Mouse (Mus musculus): ENCODE data around the gene Prdm15.

The Prdm15 gene

DNA sequence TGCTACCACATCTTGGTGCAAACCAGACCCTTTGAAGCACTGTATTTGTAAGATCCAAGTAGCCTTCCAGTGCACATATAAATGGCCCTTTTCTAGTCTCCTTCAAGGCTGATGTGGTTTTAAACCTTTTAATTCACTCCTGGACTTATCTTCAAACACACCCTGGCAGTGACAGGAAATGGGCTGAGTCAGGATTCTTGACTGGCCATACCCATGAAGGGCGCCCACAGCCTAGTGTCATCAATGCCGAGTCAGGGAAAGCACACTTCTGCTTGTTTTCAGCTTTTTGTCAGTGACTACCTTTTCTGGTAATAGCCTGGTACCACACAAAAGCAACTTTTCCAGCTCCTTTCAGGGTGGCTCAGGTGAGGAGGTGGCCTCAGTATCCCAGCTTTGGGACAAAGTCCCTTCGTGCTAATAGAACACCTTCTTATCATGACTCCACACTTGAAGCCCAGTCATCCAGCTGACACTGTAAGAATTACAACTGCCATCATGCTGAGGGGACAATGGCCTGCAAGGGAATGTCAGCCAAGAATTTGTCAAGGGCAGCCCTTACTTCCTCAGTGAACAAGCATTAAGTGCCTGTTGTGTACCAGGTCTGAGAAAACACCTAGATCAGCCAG, 99.2 kb downstream of the Prdm15 start:
- DNase-seq (ENCODE audit: low spot score in 2 of 2) = no peak

DNA sequence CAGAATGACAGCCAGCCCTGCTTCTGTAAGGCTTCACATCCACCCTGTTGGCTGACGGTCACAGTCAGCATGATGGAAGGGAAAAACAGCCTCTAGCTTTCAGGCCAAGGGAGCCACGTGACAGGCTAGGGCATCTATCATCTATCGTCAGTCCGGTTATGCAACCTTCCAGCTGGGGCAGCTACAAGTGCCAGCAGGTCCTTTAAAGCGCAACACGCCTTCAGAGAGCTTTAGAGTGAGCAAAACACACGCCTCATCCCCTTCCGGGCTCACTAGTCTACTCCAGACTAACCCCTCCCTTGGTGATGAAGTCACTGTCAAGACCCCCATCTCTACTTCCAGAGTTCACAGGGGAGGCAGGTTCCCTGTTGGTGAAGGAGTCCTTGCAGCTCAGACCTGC, 99.8 kb downstream of the Prdm15 start:
- DNase-seq (ENCODE audit: low spot score in 2 of 2) = no peak

GRCm38 (mm10) chr16:97748421-97748820, 103.2 kb downstream of the Prdm15 start:
- no peak for DNase-seq (ENCODE audit: low spot score in 2 of 2)

Data from frontal cortex, postnatal 25 days (tissue).